Mouse (Mus musculus): Measurements from ENCODE around the gene Trim32. TPM values are rescaled to one million over a fixed set of nuclear protein-coding genes. Genes with fewer than 3 reads are reported as not detected.

Gene Trim32
- polyA plus RNA-seq, 1 experiment, result 18.5 TPM

- Histone ChIP-seq H3K9ac (ENCODE audit: low read depth, poor library complexity, severe bottlenecking) (peak overlapping the region; percentile 48), H3K4me3 (ENCODE audit: low read depth, low read length) (peak overlapping the region; percentile 90), H3K36me3 (ENCODE audit: control insufficient read depth, insufficient read depth, low read length, poor library complexity, severe bottlenecking) (no peaks in the 10 kb centered on the region), H3K9me3 (replicated peaks; ENCODE audit: control insufficient read depth, insufficient read depth, low read length, poor library complexity, severe bottlenecking) (no peaks in the 10 kb centered on the region), H3K27ac (ENCODE audit: insufficient read depth, low read length) (no peak overlapping the region), H3K4me1 (ENCODE audit: control insufficient read depth, insufficient read depth, low read length) (peaks cover 1% of the 10 kb centered on the region), H3K27me3 (ENCODE audit: control insufficient read depth, insufficient read depth, low read length, poor library complexity, severe bottlenecking) (peaks cover 1% of the 10 kb centered on the region; the same call in 1 of the 2 replicates)
- TF ChIP-seq POLR2A (IDR thresholded peaks at IDR 0.05; ENCODE audit: insufficient read depth, low read length) (no peak), EP300 (IDR thresholded peaks at IDR 0.05; ENCODE audit: insufficient read depth, low read depth, low read length) (no peak), CTCF (IDR thresholded peaks at IDR 0.05; ENCODE audit: low read depth, low read length) (no peak)
Measured at GRCm38 (mm10) chr4:65605151-65605702, 441 bp downstream of the Trim32 start.

GRCm38 (mm10) chr4:65607184-65607631, 2.4 kb downstream of the Trim32 start:
- no peak overlapping the region for H3K4me3 ChIP-seq (ENCODE audit: low read depth, low read length)
- H3K9me3 ChIP-seq (replicated peaks; ENCODE audit: control insufficient read depth, insufficient read depth, low read length, poor library complexity, severe bottlenecking), result no peaks in the 10 kb centered on the region
- no peaks in the 10 kb centered on the region for H3K36me3 ChIP-seq (ENCODE audit: control insufficient read depth, insufficient read depth, low read length, poor library complexity, severe bottlenecking)
- peaks cover 1% of the 10 kb centered on the region for H3K4me1 ChIP-seq (ENCODE audit: control insufficient read depth, insufficient read depth, low read length)
- H3K9ac ChIP-seq (ENCODE audit: low read depth, poor library complexity, severe bottlenecking), result no peak overlapping the region
- TF ChIP-seq EP300 (IDR thresholded peaks at IDR 0.05; ENCODE audit: insufficient read depth, low read depth, low read length) (no peak), POLR2A (IDR thresholded peaks at IDR 0.05; ENCODE audit: insufficient read depth, low read length) (no peak), CTCF (IDR thresholded peaks at IDR 0.05; ENCODE audit: low read depth, low read length) (no peak)
- no peak overlapping the region for H3K27ac ChIP-seq (ENCODE audit: insufficient read depth, low read length)
- H3K27me3 ChIP-seq (ENCODE audit: control insufficient read depth, insufficient read depth, low read length, poor library complexity, severe bottlenecking), result peaks cover 1% of the 10 kb centered on the region; the same call in 1 of the 2 replicates

- no peak overlapping the region for H3K9ac ChIP-seq (ENCODE audit: low read depth, poor library complexity, severe bottlenecking)
- no peak overlapping the region for H3K27ac ChIP-seq (ENCODE audit: insufficient read depth, low read length)
- no peak overlapping the region for H3K4me3 ChIP-seq (ENCODE audit: low read depth, low read length)
- TF ChIP-seq CTCF (IDR thresholded peaks at IDR 0.05; ENCODE audit: low read depth, low read length), result no peak
- TF ChIP-seq EP300 (IDR thresholded peaks at IDR 0.05; ENCODE audit: insufficient read depth, low read depth, low read length), result no peak
- no peak for TF ChIP-seq POLR2A (IDR thresholded peaks at IDR 0.05; ENCODE audit: insufficient read depth, low read length)
- no peaks in the 10 kb centered on the region for H3K9me3 ChIP-seq (replicated peaks; ENCODE audit: control insufficient read depth, insufficient read depth, low read length, poor library complexity, severe bottlenecking)
- peaks cover 1% of the 10 kb centered on the region for H3K4me1 ChIP-seq (ENCODE audit: control insufficient read depth, insufficient read depth, low read length)
- H3K36me3 ChIP-seq (ENCODE audit: control insufficient read depth, insufficient read depth, low read length, poor library complexity, severe bottlenecking), result peaks cover 2% of the 10 kb centered on the region
- H3K27me3 ChIP-seq (ENCODE audit: control insufficient read depth, insufficient read depth, low read length, poor library complexity, severe bottlenecking), result peaks cover 1% of the 10 kb centered on the region; the same call in 1 of the 2 replicates
Measured at GRCm38 (mm10) chr4:65608112-65608511, 3.3 kb downstream of the Trim32 start.

- Histone ChIP-seq H3K27me3 (ENCODE audit: control insufficient read depth, insufficient read depth, low read length, poor library complexity, severe bottlenecking) (no peaks in the 10 kb centered on the region), H3K4me3 (ENCODE audit: low read depth, low read length) (no peak overlapping the region), H3K27ac (ENCODE audit: insufficient read depth, low read length) (no peak overlapping the region), H3K4me1 (ENCODE audit: control insufficient read depth, insufficient read depth, low read length) (peaks cover 1% of the 10 kb centered on the region), H3K9me3 (replicated peaks; ENCODE audit: control insufficient read depth, insufficient read depth, low read length, poor library complexity, severe bottlenecking) (no peaks in the 10 kb centered on the region), H3K36me3 (ENCODE audit: control insufficient read depth, insufficient read depth, low read length, poor library complexity, severe bottlenecking) (peaks cover 23% of the 10 kb centered on the region), H3K9ac (ENCODE audit: low read depth, poor library complexity, severe bottlenecking) (no peak overlapping the region)
- TF ChIP-seq POLR2A (IDR thresholded peaks at IDR 0.05; ENCODE audit: insufficient read depth, low read length), result no peak
- TF ChIP-seq CTCF (IDR thresholded peaks at IDR 0.05; ENCODE audit: low read depth, low read length), result no peak
- TF ChIP-seq EP300 (IDR thresholded peaks at IDR 0.05; ENCODE audit: insufficient read depth, low read depth, low read length), result no peak
Measured at GRCm38 (mm10) chr4:65610329-65610728, 5.5 kb downstream of the Trim32 start.

GRCm38 (mm10) chr4:65610896-65611295, 6.1 kb downstream of the Trim32 start:
- no peaks in the 10 kb centered on the region for H3K27me3 ChIP-seq (ENCODE audit: control insufficient read depth, insufficient read depth, low read length, poor library complexity, severe bottlenecking)
- TF ChIP-seq EP300 (IDR thresholded peaks at IDR 0.05; ENCODE audit: insufficient read depth, low read depth, low read length) (no peak), POLR2A (IDR thresholded peaks at IDR 0.05; ENCODE audit: insufficient read depth, low read length) (no peak), CTCF (IDR thresholded peaks at IDR 0.05; ENCODE audit: low read depth, low read length) (no peak)
- H3K4me1 ChIP-seq (ENCODE audit: control insufficient read depth, insufficient read depth, low read length), result peaks cover 1% of the 10 kb centered on the region
- H3K27ac ChIP-seq (ENCODE audit: insufficient read depth, low read length), result no peak overlapping the region
- H3K4me3 ChIP-seq (ENCODE audit: low read depth, low read length), result no peak overlapping the region
- peaks cover 29% of the 10 kb centered on the region for H3K36me3 ChIP-seq (ENCODE audit: control insufficient read depth, insufficient read depth, low read length, poor library complexity, severe bottlenecking)
- H3K9ac ChIP-seq (ENCODE audit: low read depth, poor library complexity, severe bottlenecking), result no peak overlapping the region
- H3K9me3 ChIP-seq (replicated peaks; ENCODE audit: control insufficient read depth, insufficient read depth, low read length, poor library complexity, severe bottlenecking), result no peaks in the 10 kb centered on the region

- Histone ChIP-seq H3K36me3 (ENCODE audit: control insufficient read depth, insufficient read depth, low read length, poor library complexity, severe bottlenecking) (peaks cover 33% of the 10 kb centered on the region), H3K27me3 (ENCODE audit: control insufficient read depth, insufficient read depth, low read length, poor library complexity, severe bottlenecking) (no peaks in the 10 kb centered on the region), H3K9ac (ENCODE audit: low read depth, poor library complexity, severe bottlenecking) (no peak overlapping the region), H3K9me3 (replicated peaks; ENCODE audit: control insufficient read depth, insufficient read depth, low read length, poor library complexity, severe bottlenecking) (no peaks in the 10 kb centered on the region), H3K4me3 (ENCODE audit: low read depth, low read length) (no peak overlapping the region), H3K4me1 (ENCODE audit: control insufficient read depth, insufficient read depth, low read length) (no peaks in the 10 kb centered on the region), H3K27ac (ENCODE audit: insufficient read depth, low read length) (no peak overlapping the region)
- TF ChIP-seq CTCF (IDR thresholded peaks at IDR 0.05; ENCODE audit: low read depth, low read length) (no peak), EP300 (IDR thresholded peaks at IDR 0.05; ENCODE audit: insufficient read depth, low read depth, low read length) (no peak), POLR2A (IDR thresholded peaks at IDR 0.05; ENCODE audit: insufficient read depth, low read length) (no peak)
Measured at GRCm38 (mm10) chr4:65613135-65613534, 8.3 kb downstream of the Trim32 start.
